In genomic region chr6:149101076-149101942, GRCm38 (mm10) we compare ENCODE assay signal across 8 mouse cellular contexts. TPM values are rescaled to one million over a fixed set of nuclear protein-coding genes. Genes with fewer than 3 reads are reported as not detected.
A peak's percentile ranks its signal among the peaks of the same experiment; 100 is the strongest.
DNase-seq lines count a peak whose midpoint lies in the region; ATAC-seq and TF ChIP-seq lines count a peak whose summit lies in the region.

Gene Dennd5b, minus strand, starts transcription at chr6:149101680.

- no peaks in the 10 kb centered on the region for H3K4me1 ChIP-seq in neural tube, embryonic 11.5 days (ENCODE audit: control insufficient read depth, insufficient read depth, low read length)
- 0 out of 2 replicates have a peak, but pooled peaks cover 4% of the 10 kb centered on the region for H3K4me1 ChIP-seq in embryonic facial prominence, embryonic 13.5 days
- H3K4me1 ChIP-seq in heart, embryonic 10.5 days = 0 out of 2 replicates have a peak, but pooled peaks cover 2% of the 10 kb centered on the region
- H3K4me1 ChIP-seq in kidney, embryonic 14.5 days (ENCODE audit: control insufficient read depth, insufficient read depth, low read length) = peaks cover 5% of the 10 kb centered on the region; the same call in 1 of the 2 replicates
- 0 out of 2 replicates have a peak, but pooled peaks cover 2% of the 10 kb centered on the region for H3K4me1 ChIP-seq in limb, embryonic 14.5 days (ENCODE audit: control insufficient read depth, insufficient read depth, low read length)
- peaks cover 14% of the 10 kb centered on the region for H3K4me1 ChIP-seq in midbrain, embryonic 15.5 days

- no peaks in the 10 kb centered on the region for H3K36me3 ChIP-seq in neural tube, embryonic 11.5 days (ENCODE audit: control insufficient read depth, insufficient read depth, low read length)
- no peaks in the 10 kb centered on the region for H3K36me3 ChIP-seq in embryonic facial prominence, embryonic 13.5 days
- H3K36me3 ChIP-seq in heart, embryonic 10.5 days = no peaks in the 10 kb centered on the region
- H3K36me3 ChIP-seq in kidney, embryonic 14.5 days (ENCODE audit: control insufficient read depth, insufficient read depth, low read length) = no peaks in the 10 kb centered on the region
- no peaks in the 10 kb centered on the region for H3K36me3 ChIP-seq in limb, embryonic 14.5 days (ENCODE audit: control insufficient read depth, insufficient read depth, low read length)
- no peaks in the 10 kb centered on the region for H3K36me3 ChIP-seq in midbrain, embryonic 15.5 days (replicated peaks)

- H3K27ac ChIP-seq in neural tube, embryonic 11.5 days (ENCODE audit: low read depth, low read length) = peak within 1 kb of the TSS; percentile 97
- peak within 1 kb of the TSS; percentile 93 for H3K27ac ChIP-seq in embryonic facial prominence, embryonic 13.5 days
- peak within 1 kb of the TSS; percentile 97 for H3K27ac ChIP-seq in heart, embryonic 10.5 days
- H3K27ac ChIP-seq in kidney, embryonic 14.5 days (ENCODE audit: low read depth, low read length) = peak within 1 kb of the TSS; percentile 94
- H3K27ac ChIP-seq in limb, embryonic 14.5 days (replicated peaks; ENCODE audit: low read depth, low read length) = peak within 1 kb of the TSS; percentile 86
- H3K27ac ChIP-seq in midbrain, embryonic 15.5 days = peak within 1 kb of the TSS; percentile 98

- peak within 1 kb of the TSS; percentile 66 for H3K4me2 ChIP-seq in neural tube, embryonic 11.5 days (ENCODE audit: low read depth)
- peak within 1 kb of the TSS; percentile 84 for H3K4me2 ChIP-seq in embryonic facial prominence, embryonic 13.5 days
- peak within 1 kb of the TSS; percentile 74 for H3K4me2 ChIP-seq in kidney, embryonic 14.5 days (replicated peaks; ENCODE audit: low read depth, low read length)
- peak within 1 kb of the TSS; percentile 83 for H3K4me2 ChIP-seq in limb, embryonic 14.5 days (replicated peaks; ENCODE audit: low read depth, low read length, severe bottlenecking)
- H3K4me2 ChIP-seq in midbrain, embryonic 15.5 days = peak within 1 kb of the TSS; percentile 63

- H3K9me3 ChIP-seq in neural tube, embryonic 11.5 days (ENCODE audit: control insufficient read depth, low read length) = no peaks in the 10 kb centered on the region
- no peaks in the 10 kb centered on the region for H3K9me3 ChIP-seq in embryonic facial prominence, embryonic 13.5 days
- H3K9me3 ChIP-seq in heart, embryonic 10.5 days = no peaks in the 10 kb centered on the region
- no peaks in the 10 kb centered on the region for H3K9me3 ChIP-seq in kidney, embryonic 14.5 days (ENCODE audit: control insufficient read depth, low read length)
- no peaks in the 10 kb centered on the region for H3K9me3 ChIP-seq in limb, embryonic 14.5 days (ENCODE audit: control insufficient read depth, low read length)
- H3K9me3 ChIP-seq in midbrain, embryonic 15.5 days = no peaks in the 10 kb centered on the region

- peak within 1 kb of the TSS; percentile 97 for H3K9ac ChIP-seq in neural tube, embryonic 11.5 days (ENCODE audit: low read length)
- H3K9ac ChIP-seq in embryonic facial prominence, embryonic 13.5 days = peak within 1 kb of the TSS; percentile 92
- peak within 1 kb of the TSS; percentile 97 for H3K9ac ChIP-seq in kidney, embryonic 14.5 days (ENCODE audit: low read depth, low read length)
- peak within 1 kb of the TSS; percentile 89 for H3K9ac ChIP-seq in limb, embryonic 14.5 days (ENCODE audit: low read depth, low read length, severe bottlenecking)
- peak within 1 kb of the TSS; percentile 89 for H3K9ac ChIP-seq in midbrain, embryonic 15.5 days

- peak; percentile 89 for DNase-seq in neural tube, embryonic 11.5 days (ENCODE audit: low spot score)
- DNase-seq in neural tube, embryonic 10.5 days (ENCODE audit: extremely low spot score, low spot score) = no peak
- peak; percentile 86 for DNase-seq in heart, embryonic 10.5 days (ENCODE audit: low spot score)
- peak; percentile 66 for DNase-seq in limb, embryonic 14.5 days (ENCODE audit: low spot score)
- peak; percentile 43 to 71 for DNase-seq in spleen, postnatal 4 days (ENCODE audit: low spot score in 2 of 2)

- peak within 1 kb of the TSS; percentile 89 for H3K4me3 ChIP-seq in neural tube, embryonic 11.5 days (ENCODE audit: low read depth, low read length)
- peak within 1 kb of the TSS; percentile 84 for H3K4me3 ChIP-seq in embryonic facial prominence, embryonic 13.5 days
- H3K4me3 ChIP-seq in heart, embryonic 10.5 days = peak within 1 kb of the TSS; percentile 91
- H3K4me3 ChIP-seq in kidney, embryonic 14.5 days (ENCODE audit: low read length) = peak within 1 kb of the TSS; percentile 93
- H3K4me3 ChIP-seq in limb, embryonic 14.5 days (replicated peaks; ENCODE audit: low read length) = peak within 1 kb of the TSS; percentile 87
- H3K4me3 ChIP-seq in midbrain, embryonic 15.5 days = peak within 1 kb of the TSS; percentile 72

- ATAC-seq in neural tube, embryonic 11.5 days (ENCODE audit: insufficient read depth, low FRiP score, low TSS enrichment) = peak; percentile 88
- peak; percentile 90 for ATAC-seq in embryonic facial prominence, embryonic 13.5 days (ENCODE audit: insufficient number of reproducible peaks, insufficient read depth, low FRiP score, low TSS enrichment, low read depth)
- ATAC-seq in kidney, embryonic 14.5 days (ENCODE audit: low FRiP score, low TSS enrichment) = peak; percentile 92
- ATAC-seq in limb, embryonic 14.5 days (ENCODE audit: low FRiP score, low read depth) = peak; percentile 91
- ATAC-seq in midbrain, embryonic 15.5 days (replicated peaks) = peak; percentile 96

- no peaks in the 10 kb centered on the region for H3K27me3 ChIP-seq in neural tube, embryonic 11.5 days (ENCODE audit: control insufficient read depth, insufficient read depth, low read length)
- H3K27me3 ChIP-seq in embryonic facial prominence, embryonic 13.5 days = no peaks in the 10 kb centered on the region
- H3K27me3 ChIP-seq in heart, embryonic 10.5 days (ENCODE audit: insufficient read depth, poor library complexity, severe bottlenecking) = no peaks in the 10 kb centered on the region
- H3K27me3 ChIP-seq in kidney, embryonic 14.5 days (ENCODE audit: control insufficient read depth, insufficient read depth, low read length) = no peaks in the 10 kb centered on the region
- no peaks in the 10 kb centered on the region for H3K27me3 ChIP-seq in limb, embryonic 14.5 days (ENCODE audit: control insufficient read depth, insufficient read depth, low read length)
- H3K27me3 ChIP-seq in midbrain, embryonic 15.5 days (replicated peaks) = no peaks in the 10 kb centered on the region

- WGBS in neural tube, embryonic 11.5 days = under 1% methylated on average over 112 of the region's 124 CpGs
- under 1% methylated on average over 109 of the region's 124 CpGs for WGBS in embryonic facial prominence, embryonic 13.5 days
- WGBS in heart, embryonic 10.5 days = under 1% methylated on average over 123 of the region's 124 CpGs
- WGBS in kidney, embryonic 14.5 days = under 1% methylated on average over 108 of the region's 124 CpGs
- WGBS in limb, embryonic 14.5 days = under 1% methylated on average over 84 of the region's 124 CpGs
- WGBS in midbrain, embryonic 15.5 days = under 1% methylated on average over 107 of the region's 124 CpGs

- TF ChIP-seq POLR2A in limb, embryonic 14.5 days (IDR thresholded peaks at IDR 0.05; ENCODE audit: borderline replicate concordance, extremely low read depth, insufficient read depth, insufficient read length) = no peak

RNA-seq across cellular contexts. Expression of gene Dennd5b, which starts in this region (rescaled TPM):
- 14.6 and 16.3 TPM in 2 replicates for polyA plus RNA-seq in neural tube, embryonic 11.5 days (2014; fragmentation: Nextera tagmentation; extraction: Ambion mirVana)
- polyA plus RNA-seq in embryonic facial prominence, embryonic 13.5 days (2015; fragmentation: Nextera tagmentation; extraction: Ambion mirVana) = 7.4 and 7.7 TPM in 2 replicates
- 7.3 and 10.2 TPM in 2 replicates for polyA plus RNA-seq in heart, embryonic 10.5 days (2016; fragmentation: Nextera tagmentation; extraction: Ambion mirVana)
- polyA plus RNA-seq in kidney, embryonic 14.5 days (2014; fragmentation: Nextera tagmentation; extraction: Ambion mirVana) = 11.8 and 18.1 TPM in 2 replicates
- 4.7 and 4.8 TPM in 2 replicates for polyA plus RNA-seq in limb, embryonic 14.5 days (2012; rRNA removed)
- polyA plus RNA-seq in limb, embryonic 14.5 days (2014; fragmentation: Nextera tagmentation; extraction: Ambion mirVana) = 6.6 and 8.4 TPM in 2 replicates
- polyA plus RNA-seq in midbrain, embryonic 15.5 days (2015; fragmentation: Nextera tagmentation; extraction: Ambion mirVana) = 13.8 and 16.3 TPM in 2 replicates
